Comparison of ENCODE assay signal across 13 mouse cellular contexts in genomic region chr12:69494648-69495047, GRCm38 (mm10).
DNase-seq lines count a peak whose midpoint lies in the region; ATAC-seq and TF ChIP-seq lines count a peak whose summit lies in the region.
"Had no signal": no experiment of that assay in that cellular context is flagged by ENCODE, and none has a peak within 500 bp of the region (broad histone marks: within the 10 kb centered on the region; RNA-seq: fewer than 3 reads in every experiment).

No protein-coding gene starts in this region.

- no peak for DNase-seq in frontal cortex, adult 2 months (ENCODE audit: extremely low spot score in 1 of 2, low spot score in 1 of 2)
- DNase-seq in kidney, postnatal 10 days = peak; percentile 35
- DNase-seq in kidney, postnatal 36 days = no peak
- peak; percentile 37 to 64 for DNase-seq in layer of hippocampus, adult 2 months (ENCODE audit: low spot score in 2 of 2)
- DNase-seq in lung, postnatal 36 days = peak; percentile 77
- no peak for DNase-seq in right cerebral cortex, adult 2 months (ENCODE audit: low spot score in 2 of 2)
- DNase-seq: adrenal gland, postnatal 10 days; cerebellum, adult 11 months; kidney, adult 8-10 months; thymus, postnatal 14 days had no signal

- 0 out of 2 replicates have a peak, but pooled peaks have one; percentile 16 for ATAC-seq in frontal cortex, adult (ENCODE audit: low TSS enrichment)
- ATAC-seq in erythroid progenitor cell, adult 5-6 weeks (replicated peaks; ENCODE audit: low FRiP score, poor library complexity, severe bottlenecking) = no peak

- no peak overlapping the region for H3K4me3 ChIP-seq in layer of hippocampus, adult 2 months
- H3K4me3 ChIP-seq: limb, embryonic 12.5 days had no signal

- H3K27ac ChIP-seq in layer of hippocampus, adult 2 months = no peak overlapping the region
- H3K27ac ChIP-seq: limb, embryonic 12.5 days had no signal

- TF ChIP-seq CTCF in layer of hippocampus, adult 2 months (conservative IDR thresholded peaks at IDR 0.05) = no peak

Comparison
In these comparisons a context has a peak if more than half of its experiments do, and no peak if none do; other contexts are left out.
1. DNase-seq: peak in kidney, postnatal 10 days (single experiment), layer of hippocampus, adult 2 months (2 of 2) and lung, postnatal 36 days (single experiment); none in frontal cortex, adult 2 months (0 of 2), kidney, postnatal 36 days (0 of 2) and right cerebral cortex, adult 2 months (0 of 2).